Mouse (Mus musculus): ENCODE measurements around the gene Synj1. TPM values are rescaled to one million over a fixed set of nuclear protein-coding genes. Genes with fewer than 3 reads are reported as not detected.

The Synj1 gene
- polyA plus RNA-seq, 1 experiment from 2014 or later = 15.6 TPM

DNA sequence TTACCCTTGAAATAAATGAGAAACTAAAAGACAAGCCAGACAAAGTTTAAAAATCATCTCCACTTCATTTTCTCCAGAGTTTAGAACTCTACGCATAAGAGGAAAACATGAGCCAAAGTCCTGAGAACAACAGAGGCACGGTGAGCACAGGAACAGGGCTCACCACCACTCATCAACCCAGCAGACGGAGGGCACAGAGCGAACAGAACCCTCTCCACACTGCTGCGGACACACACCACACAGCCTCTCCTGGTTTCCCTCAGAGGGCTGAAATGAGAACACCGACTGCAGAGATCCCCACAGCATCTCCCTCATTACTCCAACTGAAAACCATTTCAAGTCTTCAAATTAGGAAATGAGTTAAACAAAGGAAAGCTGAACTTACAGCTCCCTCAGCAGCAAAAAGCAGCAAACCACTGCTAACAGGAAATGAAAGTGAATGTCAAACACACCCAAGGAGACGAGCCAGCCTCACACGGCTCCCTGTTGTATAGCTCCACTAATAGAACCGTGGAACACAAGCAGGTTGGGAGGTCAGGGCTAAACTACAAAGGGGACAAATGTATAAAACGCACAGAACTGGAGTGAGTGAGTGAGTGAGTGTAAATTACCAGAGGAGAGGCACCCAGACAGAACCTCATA, 9.9 kb upstream of the Synj1 start:
- 93% methylated on average over 10 of the region's 10 CpGs for WGBS
- no peaks in the 10 kb centered on the region for H3K27me3 ChIP-seq (replicated peaks; ENCODE audit: control insufficient read depth, insufficient read depth, low read length)
- no peak overlapping the region for H3K9ac ChIP-seq (ENCODE audit: low read depth, low read length)
- peaks cover 94% of the 10 kb centered on the region for H3K36me3 ChIP-seq (ENCODE audit: control insufficient read depth, insufficient read depth, low read length)
- H3K27ac ChIP-seq (replicated peaks; ENCODE audit: low read depth, low read length) = no peak overlapping the region
- H3K4me2 ChIP-seq (ENCODE audit: low read depth, low read length) = no peak overlapping the region
- no peaks in the 10 kb centered on the region; the same call in 1 of the 2 replicates for H3K9me3 ChIP-seq (ENCODE audit: control insufficient read depth, low read length)
- ATAC-seq (ENCODE audit: low read depth) (no peak), DNase-seq (ENCODE audit: low spot score) (no peak)
- H3K4me1 ChIP-seq (ENCODE audit: control insufficient read depth, insufficient read depth, low read length) = no peaks in the 10 kb centered on the region
- no peak overlapping the region for H3K4me3 ChIP-seq (ENCODE audit: low read depth, low read length)

DNA sequence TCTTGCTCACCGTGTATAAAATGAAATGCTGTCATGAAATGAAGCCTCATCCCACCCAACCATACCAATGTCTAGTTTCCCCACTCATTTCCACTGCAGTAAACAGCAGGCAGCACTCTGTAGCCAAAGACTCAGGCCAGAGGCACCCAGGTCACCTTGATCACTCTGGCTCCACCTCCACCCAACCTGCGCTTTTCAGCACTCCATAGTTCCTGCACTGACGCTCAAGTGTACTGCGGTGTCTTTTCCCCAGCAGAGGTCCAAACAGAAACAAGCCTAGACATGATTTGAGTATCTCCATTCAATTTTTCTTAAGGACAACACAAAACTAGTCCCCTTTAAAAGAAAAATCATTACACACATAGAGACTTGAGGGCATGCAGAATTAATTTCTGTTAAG, 8.4 kb upstream of the Synj1 start:
- Histone ChIP-seq H3K36me3 (ENCODE audit: control insufficient read depth, insufficient read depth, low read length) (peaks cover 92% of the 10 kb centered on the region), H3K27me3 (replicated peaks; ENCODE audit: control insufficient read depth, insufficient read depth, low read length) (no peaks in the 10 kb centered on the region)
- ATAC-seq (ENCODE audit: low read depth) = no peak

GRCm38 (mm10) chr16:91015761-91016160, 4.7 kb upstream of the Synj1 start:
- no peak overlapping the region for H3K9ac ChIP-seq (ENCODE audit: low read depth, low read length)
- no peaks in the 10 kb centered on the region for H3K4me1 ChIP-seq (ENCODE audit: control insufficient read depth, insufficient read depth, low read length)
- DNase-seq (ENCODE audit: low spot score) = no peak
- H3K36me3 ChIP-seq (ENCODE audit: control insufficient read depth, insufficient read depth, low read length) = peaks cover 69% of the 10 kb centered on the region
- H3K27ac ChIP-seq (replicated peaks; ENCODE audit: low read depth, low read length) = no peak overlapping the region
- H3K27me3 ChIP-seq (replicated peaks; ENCODE audit: control insufficient read depth, insufficient read depth, low read length) = no peaks in the 10 kb centered on the region
- 86% methylated on average over 4 of the region's 4 CpGs for WGBS
- H3K4me3 ChIP-seq (ENCODE audit: low read depth, low read length) = no peak overlapping the region
- H3K9me3 ChIP-seq (ENCODE audit: control insufficient read depth, low read length) = no peaks in the 10 kb centered on the region
- no peak overlapping the region for H3K4me2 ChIP-seq (ENCODE audit: low read depth, low read length)
- ATAC-seq (ENCODE audit: low read depth) = no peak

More for the DNA sequence above, 8.4 kb upstream of the Synj1 start:
- Histone ChIP-seq H3K27ac (replicated peaks; ENCODE audit: low read depth, low read length) (no peak overlapping the region), H3K4me3 (ENCODE audit: low read depth, low read length) (no peak overlapping the region), H3K4me1 (ENCODE audit: control insufficient read depth, insufficient read depth, low read length) (no peaks in the 10 kb centered on the region), H3K9me3 (ENCODE audit: control insufficient read depth, low read length) (no peaks in the 10 kb centered on the region; the same call in 1 of the 2 replicates), H3K9ac (ENCODE audit: low read depth, low read length) (no peak overlapping the region), H3K4me2 (ENCODE audit: low read depth, low read length) (no peak overlapping the region)
- WGBS = 94% methylated on average over 4 of the region's 4 CpGs
- no peak for DNase-seq (ENCODE audit: low spot score)

- Histone ChIP-seq H3K9ac (ENCODE audit: low read depth, low read length) (peak overlapping the region; percentile 80), H3K27me3 (replicated peaks; ENCODE audit: control insufficient read depth, insufficient read depth, low read length) (no peaks in the 10 kb centered on the region), H3K4me1 (ENCODE audit: control insufficient read depth, insufficient read depth, low read length) (peaks cover 8% of the 10 kb centered on the region), H3K9me3 (ENCODE audit: control insufficient read depth, low read length) (no peaks in the 10 kb centered on the region), H3K4me3 (ENCODE audit: low read depth, low read length) (peak overlapping the region; percentile 89), H3K27ac (replicated peaks; ENCODE audit: low read depth, low read length) (peak overlapping the region; percentile 85; the same call in 1 of the 2 replicates), H3K36me3 (ENCODE audit: control insufficient read depth, insufficient read depth, low read length) (peaks cover 31% of the 10 kb centered on the region), H3K4me2 (ENCODE audit: low read depth, low read length) (peak overlapping the region; percentile 89)
- ATAC-seq (ENCODE audit: low read depth) = no peak
- DNase-seq (ENCODE audit: low spot score) = no peak
- 30% methylated on average over 3 of the region's 3 CpGs for WGBS
Measured at GRCm38 (mm10) chr16:91011847-91012246, 739 bp upstream of the Synj1 start.

- Histone ChIP-seq H3K4me1 (ENCODE audit: control insufficient read depth, insufficient read depth, low read length) (peaks cover 8% of the 10 kb centered on the region), H3K27ac (replicated peaks; ENCODE audit: low read depth, low read length) (peak overlapping the region; percentile 85), H3K4me2 (ENCODE audit: low read depth, low read length) (peak overlapping the region; percentile 89), H3K27me3 (replicated peaks; ENCODE audit: control insufficient read depth, insufficient read depth, low read length) (no peaks in the 10 kb centered on the region), H3K9ac (ENCODE audit: low read depth, low read length) (peak overlapping the region; percentile 80), H3K36me3 (ENCODE audit: control insufficient read depth, insufficient read depth, low read length) (peaks cover 22% of the 10 kb centered on the region), H3K4me3 (ENCODE audit: low read depth, low read length) (peak overlapping the region; percentile 89), H3K9me3 (ENCODE audit: control insufficient read depth, low read length) (no peaks in the 10 kb centered on the region)
- ATAC-seq (ENCODE audit: low read depth) = peak; percentile 60; the same call in 1 of the 2 replicates
- under 1% methylated on average over 41 of the region's 42 CpGs for WGBS
- DNase-seq (ENCODE audit: low spot score) = no peak
Measured at GRCm38 (mm10) chr16:91010581-91011020, 507 bp downstream of the Synj1 start.

GRCm38 (mm10) chr16:91009942-91010529, 1.1 kb downstream of the Synj1 start:
- peaks cover 16% of the 10 kb centered on the region for H3K36me3 ChIP-seq (ENCODE audit: control insufficient read depth, insufficient read depth, low read length)
- H3K9ac ChIP-seq (ENCODE audit: low read depth, low read length) = peak overlapping the region; percentile 80
- H3K9me3 ChIP-seq (ENCODE audit: control insufficient read depth, low read length) = no peaks in the 10 kb centered on the region
- ATAC-seq (ENCODE audit: low read depth) = no peak
- H3K27me3 ChIP-seq (replicated peaks; ENCODE audit: control insufficient read depth, insufficient read depth, low read length) = no peaks in the 10 kb centered on the region
- peak overlapping the region; percentile 89 for H3K4me3 ChIP-seq (ENCODE audit: low read depth, low read length)
- H3K4me2 ChIP-seq (ENCODE audit: low read depth, low read length) = peak overlapping the region; percentile 89
- peaks cover 8% of the 10 kb centered on the region for H3K4me1 ChIP-seq (ENCODE audit: control insufficient read depth, insufficient read depth, low read length)
- WGBS = 2% methylated on average over 19 of the region's 19 CpGs
- peak; percentile 14 for DNase-seq (ENCODE audit: low spot score)
- H3K27ac ChIP-seq (replicated peaks; ENCODE audit: low read depth, low read length) = peak overlapping the region; percentile 85; the same call in 1 of the 2 replicates

GRCm38 (mm10) chr16:91004915-91005538, 6.1 kb downstream of the Synj1 start:
- Histone ChIP-seq H3K4me3 (ENCODE audit: low read depth, low read length) (no peak overlapping the region), H3K4me1 (ENCODE audit: control insufficient read depth, insufficient read depth, low read length) (peaks cover 8% of the 10 kb centered on the region), H3K27ac (replicated peaks; ENCODE audit: low read depth, low read length) (no peak overlapping the region), H3K9ac (ENCODE audit: low read depth, low read length) (no peak overlapping the region), H3K27me3 (replicated peaks; ENCODE audit: control insufficient read depth, insufficient read depth, low read length) (no peaks in the 10 kb centered on the region), H3K36me3 (ENCODE audit: control insufficient read depth, insufficient read depth, low read length) (no peaks in the 10 kb centered on the region), H3K4me2 (ENCODE audit: low read depth, low read length) (no peak overlapping the region), H3K9me3 (ENCODE audit: control insufficient read depth, low read length) (no peaks in the 10 kb centered on the region)
- ATAC-seq (ENCODE audit: low read depth) = no peak
- WGBS = 82% methylated on average over 4 of the region's 4 CpGs
- DNase-seq (ENCODE audit: low spot score) = no peak

- Histone ChIP-seq H3K27me3 (replicated peaks; ENCODE audit: control insufficient read depth, insufficient read depth, low read length) (no peaks in the 10 kb centered on the region), H3K9me3 (ENCODE audit: control insufficient read depth, low read length) (no peaks in the 10 kb centered on the region), H3K4me3 (ENCODE audit: low read depth, low read length) (no peak overlapping the region), H3K36me3 (ENCODE audit: control insufficient read depth, insufficient read depth, low read length) (no peaks in the 10 kb centered on the region), H3K27ac (replicated peaks; ENCODE audit: low read depth, low read length) (no peak overlapping the region), H3K4me2 (ENCODE audit: low read depth, low read length) (no peak overlapping the region), H3K9ac (ENCODE audit: low read depth, low read length) (no peak overlapping the region), H3K4me1 (ENCODE audit: control insufficient read depth, insufficient read depth, low read length) (0 out of 2 replicates have a peak, but pooled peaks cover 3% of the 10 kb centered on the region)
- no peak for DNase-seq (ENCODE audit: low spot score)
- WGBS = 76% methylated on average over 2 of the region's 2 CpGs
- ATAC-seq (ENCODE audit: low read depth) = no peak
Measured at GRCm38 (mm10) chr16:91001098-91001497, 10.0 kb downstream of the Synj1 start.
